Mouse (Mus musculus) ES-E14 (cell line): ENCODE measurements at regions not wholly inside any gene's neighbourhood (a gene's known extent, or its start where the extent isn't known, plus 50 kb on each side); places are given as distances from the start of the nearest gene placed in this dataset.

Source experiments
- CHD2 ChIP-seq: IDR thresholded peaks from 2 replicates; pipeline ENCODE4 v1.6.1; 2014; ENCODE audit warnings: mild to moderate bottlenecking, low read depth, low read length, inconsistent platforms
- MAFK ChIP-seq: IDR thresholded peaks from 2 replicates; pipeline ENCODE4 v1.6.1; 2014; ENCODE audit warnings: mild to moderate bottlenecking, low read depth, low read length, inconsistent platforms; ENCODE audit not compliant: insufficient read depth
- ZC3H11A ChIP-seq: IDR thresholded peaks from 2 replicates; pipeline ENCODE4 v1.6.1; 2012; ENCODE audit warnings: low read depth, mild to moderate bottlenecking, inconsistent platforms, low read length, borderline replicate concordance
- ZNF384 ChIP-seq: IDR thresholded peaks from 2 replicates; pipeline ENCODE4 v1.6.1; 2012; ENCODE audit warnings: low read depth, low read length, inconsistent platforms

DNA sequence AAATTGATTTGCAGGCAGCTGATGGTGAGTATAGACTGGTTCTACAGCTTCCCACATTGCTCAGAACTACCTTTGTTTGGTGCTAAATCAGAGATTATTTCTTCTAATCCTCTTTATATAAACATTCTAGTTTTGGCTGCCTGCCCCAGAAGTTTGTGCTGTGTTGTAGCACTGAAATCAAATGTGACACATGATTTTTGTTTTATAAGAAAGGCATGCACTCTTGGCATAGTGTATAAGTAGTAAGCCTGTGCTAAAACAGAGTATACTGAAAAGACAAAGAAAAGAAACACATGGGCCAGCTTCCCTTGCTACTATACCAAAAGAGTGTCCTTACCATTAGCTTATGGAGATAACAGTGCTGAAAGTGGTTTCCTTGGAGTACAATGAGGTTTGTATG is 1542.9 kb upstream of the Slc10a2 start:
- TF ChIP-seq ZNF384 (no peak), MAFK (no peak), ZC3H11A (no peak), CHD2 (no peak)
